Mouse (Mus musculus) small intestine, adult 2 months (tissue): Measurements from ENCODE around the gene Cct3. TPM values are rescaled to one million over a fixed set of nuclear protein-coding genes. Genes with fewer than 3 reads are reported as not detected.
A peak's percentile ranks its signal among the peaks of the same experiment; 100 is the strongest.

ENCODE experiments used
- H3K27ac ChIP-seq: fragments of 200-500 bp; 2 replicates; pipeline ENCODE4 v1.5.1; 2012; ENCODE audit warnings: low read depth, low read length, control low read depth, inconsistent platforms; ENCODE audit not compliant: insufficient read depth
- H3K27me3 ChIP-seq: fragments of 200-500 bp; 2 replicates; pipeline ENCODE4 v1.6.1; 2012; ENCODE audit warnings: mild to moderate bottlenecking, moderate library complexity, low read length, inconsistent platforms; ENCODE audit not compliant: control insufficient read depth, insufficient read depth
- H3K36me3 ChIP-seq: fragments of 200-500 bp; 2 replicates; pipeline ENCODE4 v1.6.1; 2012; ENCODE audit warnings: mild to moderate bottlenecking, low read length, control low read depth, inconsistent platforms; ENCODE audit not compliant: control insufficient read depth, insufficient read depth
- H3K4me1 ChIP-seq: fragments of 200-500 bp; 2 replicates; pipeline ENCODE4 v1.6.1; 2012; ENCODE audit warnings: low read length, inconsistent platforms, mixed read lengths; ENCODE audit not compliant: control insufficient read depth, insufficient read depth, insufficient read length
- H3K4me3 ChIP-seq: fragments of 200-500 bp; 2 replicates; pipeline ENCODE4 v1.5.1; 2012; ENCODE audit warnings: low read depth, mild to moderate bottlenecking, control low read depth, inconsistent platforms, low read length, moderate library complexity
- CTCF ChIP-seq: fragments of 200-500 bp; IDR thresholded peaks from 2 replicates; pipeline ENCODE4 v1.5.1; 2012; ENCODE audit warnings: low read depth, mild to moderate bottlenecking, control low read depth, inconsistent platforms, low read length, moderate library complexity, mixed read lengths; ENCODE audit not compliant: insufficient replicate concordance, insufficient read length; ENCODE audit errors: extremely low read depth
- POLR2A ChIP-seq: fragments of 200-500 bp; IDR thresholded peaks from 2 replicates; pipeline ENCODE4 v1.6.1; 2012; ENCODE audit warnings: low read depth, mild to moderate bottlenecking, control low read depth, inconsistent platforms, low read length, moderate library complexity
- WGBS: fragments of 180-500 bp; shearing (Covaris S2); methylation state at CpG from one replicate; pipeline ENCODE4 v1.1.7; 2018; 5-methylcytosine and 5-hydroxymethylcytosine counted together
- polyA plus RNA-seq: library from polyadenylated mRNA; depleted of rRNA; stranded (reverse); fragments of >200 nt; gene quantifications from 2 replicates; pipeline ENCODE4 v1.2.3, GENCODE M21; 2012; rRNA removed

Gene Cct3
- 46.0 and 73.9 TPM in 2 replicates for polyA plus RNA-seq

GRCm38 (mm10) chr3:88296561-88297318, at the start of gene Cct3, which contains the start of gene Tsacc:
Gene Cct3 (plus strand): TSS chr3:88297116.
Gene Tsacc (minus strand): TSS chr3:88296999.
- Histone ChIP-seq H3K4me3 (peak within 1 kb of the TSS; percentile 93), H3K4me1 (no peaks in the 10 kb centered on the region), H3K36me3 (peaks cover 16% of the 10 kb centered on the region), H3K27ac (peak within 1 kb of the TSS; percentile 96), H3K27me3 (no peaks in the 10 kb centered on the region)
- WGBS: under 1% methylated on average over 44 of the region's 44 CpGs
- TF ChIP-seq CTCF: peak; percentile 38; the same call in 1 of the 2 replicates
- peak; percentile 33; the same call in 1 of the 2 replicates for TF ChIP-seq POLR2A

DNA sequence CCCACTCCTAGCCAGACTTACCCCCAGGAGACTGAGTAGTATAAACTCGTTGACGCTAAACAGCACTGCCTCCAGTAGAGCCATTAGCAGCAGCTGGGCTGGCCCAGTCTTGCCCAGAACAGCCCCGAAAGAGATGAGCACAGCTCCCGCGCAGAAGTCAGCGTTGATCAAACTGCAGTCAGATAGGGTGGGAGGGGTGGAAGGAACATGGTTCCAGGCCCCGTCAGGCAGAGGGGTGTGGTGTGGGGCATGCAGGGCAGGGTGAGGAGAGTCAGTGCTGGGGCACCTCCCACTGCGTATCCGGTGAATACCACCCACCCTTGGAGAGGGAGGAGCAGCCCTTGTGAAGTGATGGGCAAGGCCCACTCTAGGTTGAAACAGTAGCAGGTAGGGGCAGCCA, 49.2 kb upstream of the Cct3 start:
- H3K4me1 ChIP-seq: no peaks in the 10 kb centered on the region
- H3K36me3 ChIP-seq: no peaks in the 10 kb centered on the region
- H3K27ac ChIP-seq: no peak overlapping the region
- no peaks in the 10 kb centered on the region; the same call in 1 of the 2 replicates for H3K27me3 ChIP-seq
- WGBS: 52% methylated on average over 9 of the region's 9 CpGs
- no peak for TF ChIP-seq CTCF
- no peak for TF ChIP-seq POLR2A
- H3K4me3 ChIP-seq: no peak overlapping the region

DNA sequence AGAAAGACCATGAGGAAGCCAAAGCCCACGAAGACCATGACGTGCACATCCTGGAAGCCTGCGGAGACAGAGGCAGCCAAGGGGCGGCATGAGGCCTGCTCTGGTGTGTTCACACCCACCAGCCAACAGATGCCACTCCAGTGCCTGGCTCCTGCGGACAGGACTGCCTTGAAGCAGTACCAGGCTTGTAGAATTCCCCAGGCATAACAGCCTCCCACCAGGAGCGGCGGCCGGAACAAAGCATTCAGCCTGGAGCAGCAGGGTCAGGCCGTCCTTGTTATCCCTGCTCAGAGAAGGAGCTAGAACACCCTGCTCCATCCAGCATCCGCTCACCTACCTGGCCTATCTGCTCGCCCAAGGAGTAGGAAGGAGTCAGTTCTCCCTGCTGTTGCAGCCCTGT, 48.5 kb upstream of the Cct3 start:
- H3K27me3 ChIP-seq: no peaks in the 10 kb centered on the region; the same call in 1 of the 2 replicates
- no peak for TF ChIP-seq POLR2A
- no peak for TF ChIP-seq CTCF
- 84% methylated on average over 11 of the region's 11 CpGs for WGBS
- no peak overlapping the region for H3K4me3 ChIP-seq
- no peaks in the 10 kb centered on the region for H3K36me3 ChIP-seq
- no peak overlapping the region for H3K27ac ChIP-seq
- H3K4me1 ChIP-seq: no peaks in the 10 kb centered on the region

DNA sequence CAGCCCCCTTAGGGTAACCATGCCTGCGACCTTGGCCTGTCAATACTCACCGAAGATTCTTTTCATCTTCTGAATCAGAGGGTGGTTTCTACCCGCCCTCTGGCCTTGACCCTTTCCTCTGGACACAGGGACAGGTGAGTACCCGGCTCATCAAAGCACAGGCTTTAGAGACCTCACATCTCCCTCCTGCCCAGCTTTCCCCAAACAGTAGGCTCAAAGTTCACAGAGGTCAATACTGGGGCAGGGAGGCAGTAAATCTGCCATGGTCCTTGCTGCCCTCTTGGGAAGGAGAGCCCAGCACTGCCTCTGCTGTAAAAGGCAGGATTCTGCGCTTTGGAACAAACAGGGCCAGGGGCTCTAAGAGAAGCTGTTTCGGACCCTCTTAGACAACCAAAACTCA, 44.2 kb upstream of the Cct3 start:
- no peaks in the 10 kb centered on the region for H3K27me3 ChIP-seq
- H3K27ac ChIP-seq: no peak overlapping the region
- WGBS: 65% methylated on average over 6 of the region's 6 CpGs
- TF ChIP-seq POLR2A (no peak), CTCF (no peak)
- no peaks in the 10 kb centered on the region for H3K36me3 ChIP-seq
- H3K4me1 ChIP-seq: peaks cover 17% of the 10 kb centered on the region
- H3K4me3 ChIP-seq: no peak overlapping the region

- TF ChIP-seq CTCF (no peak), POLR2A (peak; percentile 38; the same call in 1 of the 2 replicates)
- Histone ChIP-seq H3K27ac (peak within 1 kb of the TSS; percentile 56; the same call in 1 of the 2 replicates), H3K4me3 (peak within 1 kb of the TSS; percentile 85), H3K36me3 (no peaks in the 10 kb centered on the region), H3K27me3 (no peaks in the 10 kb centered on the region), H3K4me1 (peaks cover 20% of the 10 kb centered on the region)
- WGBS: 3% methylated on average over 34 of the region's 34 CpGs
Observed at GRCm38 (mm10) chr3:88254268-88254926, 42.5 kb upstream of the Cct3 start, which contains the start of gene Rhbg. Gene Rhbg (minus strand): TSS chr3:88254709.

- H3K27ac ChIP-seq: 0 out of 2 replicates have a peak overlapping the region, but pooled peaks have one; percentile 47
- no peaks in the 10 kb centered on the region for H3K36me3 ChIP-seq
- no peaks in the 10 kb centered on the region for H3K27me3 ChIP-seq
- TF ChIP-seq CTCF (no peak), POLR2A (no peak)
- peaks cover 20% of the 10 kb centered on the region for H3K4me1 ChIP-seq
- H3K4me3 ChIP-seq: no peak overlapping the region
- WGBS: 83% methylated on average over 6 of the region's 6 CpGs
Observed at GRCm38 (mm10) chr3:88255950-88256349, 41.0 kb upstream of the Cct3 start.

GRCm38 (mm10) chr3:88256382-88256781, 40.5 kb upstream of the Cct3 start:
- 48% methylated on average over 7 of the region's 7 CpGs for WGBS
- peaks cover 20% of the 10 kb centered on the region for H3K4me1 ChIP-seq

More at GRCm38 (mm10) chr3:88256382-88256781, 40.5 kb upstream of the Cct3 start:
- peak overlapping the region; percentile 47; the same call in 1 of the 2 replicates for H3K27ac ChIP-seq
- no peak for TF ChIP-seq POLR2A
- TF ChIP-seq CTCF: no peak
- no peak overlapping the region for H3K4me3 ChIP-seq
- no peaks in the 10 kb centered on the region for H3K27me3 ChIP-seq
- H3K36me3 ChIP-seq: no peaks in the 10 kb centered on the region
